Mouse (Mus musculus): ENCODE measurements at regions not wholly inside any gene's neighbourhood (a gene's known extent, or its start where the extent isn't known, plus 50 kb on each side); places are given as distances from the start of the nearest gene placed in this dataset.

DNA sequence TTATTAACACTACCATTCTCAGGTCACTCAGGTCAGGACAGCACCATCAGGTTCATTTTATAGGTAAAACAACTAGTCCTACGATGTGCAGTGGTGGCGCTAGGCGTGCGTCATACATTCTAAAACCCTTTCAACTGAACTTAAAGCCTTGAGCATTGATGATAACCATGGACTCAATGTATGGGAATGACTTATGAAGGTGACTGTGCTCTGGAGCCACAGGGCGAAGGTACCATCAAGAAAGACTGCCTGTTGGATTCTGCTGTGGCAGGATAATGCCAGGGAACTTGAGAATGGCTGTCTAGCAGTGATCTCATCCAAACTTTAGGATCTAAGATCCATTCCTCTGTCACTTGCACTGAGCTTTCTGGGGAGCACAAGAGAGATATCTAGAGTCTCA is 184.7 kb downstream of the Fam43a start:
- TF ChIP-seq CTCF (IDR thresholded peaks at IDR 0.05; ENCODE audit: borderline replicate concordance, control insufficient read depth, extremely low read depth, insufficient read depth, low read length, poor library complexity) (no peak), POLR2A (IDR thresholded peaks at IDR 0.05; ENCODE audit: control insufficient read depth, extremely low read depth, insufficient read depth, low read length, poor library complexity) (no peak)

Measured in thymus, adult 2 months (tissue).